Mouse (Mus musculus): Measurements from ENCODE around the gene Angptl6. TPM values are rescaled to one million over a fixed set of nuclear protein-coding genes. Genes with fewer than 3 reads are reported as not detected.

Gene Angptl6
- 17.6 and 27.9 TPM in 2 replicates for total RNA-seq (2014; rRNA removed)
- 44.1 and 47.4 TPM in 2 replicates for polyA plus RNA-seq (2012; rRNA removed)

DNA sequence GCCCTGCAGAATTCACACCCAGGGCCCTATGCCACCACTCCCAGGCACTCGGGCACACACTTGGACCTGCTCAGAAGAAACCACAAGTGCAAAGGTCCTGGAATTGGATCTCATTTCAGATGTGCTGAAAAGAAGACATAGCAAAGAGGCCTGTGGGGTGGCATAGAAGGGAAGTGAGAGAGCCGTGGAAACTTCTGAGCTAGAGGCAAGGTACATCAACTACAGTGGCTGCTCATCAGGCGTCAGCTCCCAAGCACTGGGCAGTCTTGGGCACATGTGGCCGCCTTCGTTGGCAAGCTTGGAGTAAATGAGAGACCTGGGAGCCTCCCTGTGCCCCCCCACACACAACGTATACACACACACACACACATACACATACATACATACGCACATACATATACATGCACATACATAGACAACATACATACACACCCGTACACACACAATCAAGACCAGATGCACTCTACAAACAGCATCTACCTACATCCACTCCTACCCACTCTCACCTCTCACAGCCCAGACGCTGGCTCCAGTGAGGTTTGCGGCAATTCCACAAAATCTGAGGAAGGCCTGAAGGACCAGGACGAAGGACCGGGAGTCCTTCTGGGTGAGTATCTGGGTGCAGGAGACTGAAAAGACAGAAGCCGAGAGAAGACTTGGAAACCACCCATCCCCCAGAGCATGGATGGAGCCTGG lies at the start of gene Angptl6:
Gene Angptl6 (minus strand): TSS at position 631 of the 696 bp plus-strand sequence.
- Histone ChIP-seq H3K27me3 (ENCODE audit: control insufficient read depth, insufficient read depth, low read length) (no peaks in the 10 kb centered on the region), H3K79me2 (ENCODE audit: control insufficient read depth, insufficient read depth, low read length) (no peaks in the 10 kb centered on the region), H3K27ac (replicated peaks; ENCODE audit: insufficient read depth, low read depth, low read length) (peak within 1 kb of the TSS; percentile 80), H3K36me3 (ENCODE audit: control insufficient read depth, insufficient read depth, low read length) (no peaks in the 10 kb centered on the region), H3K9ac (ENCODE audit: low read depth, low read length) (peak within 1 kb of the TSS; percentile 79), H3K4me3 (ENCODE audit: insufficient read depth, low read depth, low read length) (peak within 1 kb of the TSS; percentile 59), H3K4me1 (ENCODE audit: control insufficient read depth, insufficient read depth, low read length) (peaks cover 4% of the 10 kb centered on the region; the same call in 1 of the 2 replicates)
- no peak for DNase-seq (ENCODE audit: extremely low read depth, low read depth, low spot score)
- 80% methylated on average over 13 of the region's 13 CpGs for whole genome bisulfite sequencing
- TF ChIP-seq CTCF (IDR thresholded peaks at IDR 0.05; ENCODE audit: low read depth, low read length) (no peak), POLR2A (IDR thresholded peaks at IDR 0.05; ENCODE audit: extremely low read depth, insufficient read depth, low read length) (no peak)

DNA sequence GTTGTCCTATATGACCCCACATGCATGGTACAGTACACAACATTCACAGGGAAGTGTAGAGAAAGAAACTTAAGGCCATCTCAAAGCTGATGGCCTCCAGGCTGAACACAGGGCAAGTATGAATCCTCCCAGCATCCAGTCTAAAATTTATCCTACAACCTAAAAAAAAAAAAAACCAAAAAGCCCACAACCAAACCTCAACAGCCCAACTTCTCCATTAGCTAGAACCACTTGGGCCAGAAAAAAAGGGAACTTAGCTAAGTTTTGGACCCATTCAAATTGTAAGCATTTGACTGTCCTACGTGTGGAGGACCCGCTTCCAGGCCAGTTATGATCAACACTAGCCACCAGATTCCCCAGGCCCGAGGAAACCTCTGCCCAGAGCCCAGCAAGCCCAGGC lies 43.7 kb upstream of the Angptl6 start:
- DNase-seq (ENCODE audit: extremely low read depth, low read depth, low spot score): no peak
- H3K79me2 ChIP-seq (ENCODE audit: control insufficient read depth, insufficient read depth, low read length): no peaks in the 10 kb centered on the region
- H3K27ac ChIP-seq (replicated peaks; ENCODE audit: insufficient read depth, low read depth, low read length): no peak overlapping the region
- WGBS: 91% methylated on average over 3 of the region's 3 CpGs
- H3K4me1 ChIP-seq (ENCODE audit: control insufficient read depth, insufficient read depth, low read length): no peaks in the 10 kb centered on the region
- H3K9ac ChIP-seq (ENCODE audit: low read depth, low read length): no peak overlapping the region
- no peaks in the 10 kb centered on the region; the same call in 1 of the 2 replicates for H3K36me3 ChIP-seq (ENCODE audit: control insufficient read depth, insufficient read depth, low read length)
- H3K4me3 ChIP-seq (ENCODE audit: insufficient read depth, low read depth, low read length): no peak overlapping the region
- H3K27me3 ChIP-seq (ENCODE audit: control insufficient read depth, insufficient read depth, low read length): no peaks in the 10 kb centered on the region
- TF ChIP-seq CTCF (IDR thresholded peaks at IDR 0.05; ENCODE audit: low read depth, low read length) (no peak), POLR2A (IDR thresholded peaks at IDR 0.05; ENCODE audit: extremely low read depth, insufficient read depth, low read length) (no peak)

- WGBS: 76% methylated on average over 4 of the region's 4 CpGs
- Histone ChIP-seq H3K4me1 (ENCODE audit: control insufficient read depth, insufficient read depth, low read length) (no peaks in the 10 kb centered on the region), H3K27ac (replicated peaks; ENCODE audit: insufficient read depth, low read depth, low read length) (no peak overlapping the region), H3K36me3 (ENCODE audit: control insufficient read depth, insufficient read depth, low read length) (peaks cover 5% of the 10 kb centered on the region; the same call in 1 of the 2 replicates), H3K4me3 (ENCODE audit: insufficient read depth, low read depth, low read length) (no peak overlapping the region), H3K27me3 (ENCODE audit: control insufficient read depth, insufficient read depth, low read length) (no peaks in the 10 kb centered on the region), H3K79me2 (ENCODE audit: control insufficient read depth, insufficient read depth, low read length) (no peaks in the 10 kb centered on the region), H3K9ac (ENCODE audit: low read depth, low read length) (no peak overlapping the region)
- peak; percentile 16 for DNase-seq (ENCODE audit: extremely low read depth, low read depth, low spot score)
- TF ChIP-seq CTCF (IDR thresholded peaks at IDR 0.05; ENCODE audit: low read depth, low read length) (peak; percentile 48; the same call in 1 of the 2 replicates), POLR2A (IDR thresholded peaks at IDR 0.05; ENCODE audit: extremely low read depth, insufficient read depth, low read length) (no peak)
These were observed 36.6 kb upstream of the Angptl6 start for GRCm38 (mm10) chr9:20916160-20916559.

- H3K27me3 ChIP-seq (ENCODE audit: control insufficient read depth, insufficient read depth, low read length): no peaks in the 10 kb centered on the region
- no peak overlapping the region for H3K9ac ChIP-seq (ENCODE audit: low read depth, low read length)
- no peak overlapping the region for H3K4me3 ChIP-seq (ENCODE audit: insufficient read depth, low read depth, low read length)
- H3K79me2 ChIP-seq (ENCODE audit: control insufficient read depth, insufficient read depth, low read length): no peaks in the 10 kb centered on the region
- WGBS: 90% methylated on average over 9 of the region's 9 CpGs
- H3K4me1 ChIP-seq (ENCODE audit: control insufficient read depth, insufficient read depth, low read length): no peaks in the 10 kb centered on the region
- peaks cover 9% of the 10 kb centered on the region for H3K36me3 ChIP-seq (ENCODE audit: control insufficient read depth, insufficient read depth, low read length)
- DNase-seq (ENCODE audit: extremely low read depth, low read depth, low spot score): no peak
- TF ChIP-seq CTCF (IDR thresholded peaks at IDR 0.05; ENCODE audit: low read depth, low read length) (no peak), POLR2A (IDR thresholded peaks at IDR 0.05; ENCODE audit: extremely low read depth, insufficient read depth, low read length) (no peak)
- H3K27ac ChIP-seq (replicated peaks; ENCODE audit: insufficient read depth, low read depth, low read length): no peak overlapping the region
These were observed 30.4 kb upstream of the Angptl6 start for GRCm38 (mm10) chr9:20909948-20910347.

DNA sequence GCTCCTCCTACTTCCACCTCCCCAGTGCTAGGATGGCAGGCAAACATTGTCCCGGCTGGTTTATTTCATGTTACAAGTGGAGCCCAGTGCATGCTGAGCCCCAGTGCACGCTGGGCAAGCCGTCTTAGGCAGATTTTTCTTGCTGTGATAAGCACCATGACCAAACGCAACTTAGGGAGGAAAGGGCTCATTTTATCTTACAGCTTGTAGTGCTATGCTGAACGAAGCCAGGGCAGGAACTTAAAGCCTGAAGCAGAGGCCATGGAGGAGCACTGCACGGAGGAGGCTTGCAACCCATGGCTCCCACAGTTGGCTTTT lies 22.6 kb upstream of the Angptl6 start:
- Histone ChIP-seq H3K4me3 (ENCODE audit: insufficient read depth, low read depth, low read length) (no peak overlapping the region), H3K9ac (ENCODE audit: low read depth, low read length) (no peak overlapping the region), H3K4me1 (ENCODE audit: control insufficient read depth, insufficient read depth, low read length) (peaks cover 12% of the 10 kb centered on the region), H3K79me2 (ENCODE audit: control insufficient read depth, insufficient read depth, low read length) (peaks cover 12% of the 10 kb centered on the region; the same call in 1 of the 2 replicates), H3K36me3 (ENCODE audit: control insufficient read depth, insufficient read depth, low read length) (no peaks in the 10 kb centered on the region), H3K27ac (replicated peaks; ENCODE audit: insufficient read depth, low read depth, low read length) (no peak overlapping the region), H3K27me3 (ENCODE audit: control insufficient read depth, insufficient read depth, low read length) (no peaks in the 10 kb centered on the region)
- no peak for TF ChIP-seq POLR2A (IDR thresholded peaks at IDR 0.05; ENCODE audit: extremely low read depth, insufficient read depth, low read length)
- TF ChIP-seq CTCF (IDR thresholded peaks at IDR 0.05; ENCODE audit: low read depth, low read length): no peak
- 53% methylated on average over 6 of the region's 6 CpGs for WGBS
- DNase-seq (ENCODE audit: extremely low read depth, low read depth, low spot score): no peak
